Mouse (Mus musculus): ENCODE measurements around the gene Fbp1.
"Not testable (repeated sequence)": the region's sequence is repeated elsewhere in the genome, so short reads cannot be mapped to it uniquely, and the experiment has no call there.

The Fbp1 gene

GRCm38 (mm10) chr13:62883925-62884324, 4.2 kb downstream of the Fbp1 start:
- no peak for DNase-seq (ENCODE audit: low read depth)

GRCm38 (mm10) chr13:62883436-62883835, 4.6 kb downstream of the Fbp1 start:
- no peak for DNase-seq (ENCODE audit: low read depth)

GRCm38 (mm10) chr13:62882856-62883255, 5.2 kb downstream of the Fbp1 start:
- DNase-seq (ENCODE audit: low read depth) = no peak

- no peak for DNase-seq (ENCODE audit: low read depth)
Measured at GRCm38 (mm10) chr13:62881336-62881735, 6.7 kb downstream of the Fbp1 start.

- no peak for DNase-seq (ENCODE audit: low read depth)
Measured at GRCm38 (mm10) chr13:62879831-62880615, 8.1 kb downstream of the Fbp1 start.

- no peak for DNase-seq (ENCODE audit: low read depth)
Measured at GRCm38 (mm10) chr13:62879411-62879810, 8.7 kb downstream of the Fbp1 start.

- no peak for DNase-seq (ENCODE audit: low read depth)
Measured at GRCm38 (mm10) chr13:62877247-62877646, 10.8 kb downstream of the Fbp1 start.

GRCm38 (mm10) chr13:62876111-62876510, 12.0 kb downstream of the Fbp1 start:
- DNase-seq (ENCODE audit: low read depth) = no peak

GRCm38 (mm10) chr13:62872252-62872651, 15.8 kb downstream of the Fbp1 start:
- no peak for DNase-seq (ENCODE audit: low read depth)

GRCm38 (mm10) chr13:62870605-62871004, 17.5 kb downstream of the Fbp1 start:
- no peak for DNase-seq (ENCODE audit: low read depth)

GRCm38 (mm10) chr13:62866817-62867216, 21.3 kb downstream of the Fbp1 start:
- DNase-seq (ENCODE audit: low read depth) = no peak

GRCm38 (mm10) chr13:62865651-62866315, 22.3 kb downstream of the Fbp1 start:
- no peak for DNase-seq (ENCODE audit: low read depth)

- DNase-seq (ENCODE audit: low read depth) = no peak
Measured at GRCm38 (mm10) chr13:62863771-62864170, 24.3 kb downstream of the Fbp1 start.

GRCm38 (mm10) chr13:62862875-62863274, 25.2 kb downstream of the Fbp1 start:
- DNase-seq (ENCODE audit: low read depth) = no peak

- no peak for DNase-seq (ENCODE audit: low read depth)
Measured at GRCm38 (mm10) chr13:62860068-62860467, 28.0 kb downstream of the Fbp1 start.

GRCm38 (mm10) chr13:62859251-62859650, 28.8 kb downstream of the Fbp1 start:
- DNase-seq (ENCODE audit: low read depth) = not testable (repeated sequence)

GRCm38 (mm10) chr13:62857941-62858915, 29.9 kb downstream of the Fbp1 start, which contains the start of gene Fbp2:
Fbp2 (minus strand) TSS chr13:62858422.
- DNase-seq (ENCODE audit: low read depth) = no peak

GRCm38 (mm10) chr13:62856850-62857249, 31.2 kb downstream of the Fbp1 start:
- no peak for DNase-seq (ENCODE audit: low read depth)

GRCm38 (mm10) chr13:62856305-62856675, 31.8 kb downstream of the Fbp1 start:
- peak; percentile 78 for DNase-seq (ENCODE audit: low read depth)

- DNase-seq (ENCODE audit: low read depth) = no peak
Measured at GRCm38 (mm10) chr13:62855396-62856304, 32.4 kb downstream of the Fbp1 start.

- peak; percentile 40 for DNase-seq (ENCODE audit: low read depth)
Measured at GRCm38 (mm10) chr13:62854666-62855065, 33.4 kb downstream of the Fbp1 start.
